Mouse (Mus musculus) heart, embryonic 16.5 days (tissue): ENCODE data around the gene Cnksr1. TPM values are rescaled to one million over a fixed set of nuclear protein-coding genes. Genes with fewer than 3 reads are reported as not detected.

Source experiments
- ATAC-seq: fragments of 200-750 bp; cut with Nextera tagmentation; replicated peaks from 2 replicates; pipeline ENCODE4 v1.8.0; 2017; ENCODE audit warnings: moderate number of reproducible peaks; ENCODE audit not compliant: insufficient read depth, low FRiP score; ENCODE audit errors: extremely low read depth
- H3K27ac ChIP-seq: fragments of 300-500 bp; sonication (generic); 2 replicates; pipeline ENCODE4 v1.5.1; 2014; ENCODE audit warnings: mild to moderate bottlenecking, low read length, control low read depth, moderate library complexity
- H3K27me3 ChIP-seq: fragments of 300-500 bp; sonication (generic); 2 replicates; pipeline ENCODE4 v1.6.1; 2014; ENCODE audit warnings: low read length, mixed read lengths; ENCODE audit not compliant: control insufficient read depth, insufficient read depth
- H3K36me3 ChIP-seq: fragments of 300-500 bp; sonication (generic); 2 replicates; pipeline ENCODE4 v1.6.1; 2014; ENCODE audit not compliant: control insufficient read depth, insufficient read depth
- H3K4me1 ChIP-seq: fragments of 300-500 bp; sonication (generic); 2 replicates; pipeline ENCODE4 v1.6.1; 2014; ENCODE audit warnings: low read length, mixed read lengths; ENCODE audit not compliant: control insufficient read depth, insufficient read depth
- H3K4me2 ChIP-seq: fragments of 300-500 bp; sonication (generic); 2 replicates; pipeline ENCODE4 v1.6.1; 2014; ENCODE audit warnings: low read depth, mild to moderate bottlenecking, control low read depth, low read length
- H3K4me3 ChIP-seq: fragments of 300-500 bp; sonication (generic); 2 replicates; pipeline ENCODE4 v1.5.1; 2014; ENCODE audit warnings: mild to moderate bottlenecking, control low read depth, low read length
- H3K9ac ChIP-seq: fragments of 300-500 bp; sonication (generic); 2 replicates; pipeline ENCODE4 v1.6.1; 2014; ENCODE audit warnings: low read length, control low read depth
- H3K9me3 ChIP-seq: fragments of 300-500 bp; sonication (generic); replicated peaks from 2 replicates; pipeline ENCODE4 v1.6.1; 2016; ENCODE audit warnings: low read length; ENCODE audit not compliant: control insufficient read depth
- WGBS: fragments of 180-500 bp; shearing (Covaris S2); extraction: QIAGEN DNeasy Blood & Tissue Kit; methylation state at CpG from one replicate; pipeline ENCODE4 v1.1.7; 2014; 5-methylcytosine and 5-hydroxymethylcytosine counted together
- polyA plus RNA-seq: library from polyadenylated mRNA; unstranded; fragments of >200 nt; fragmentation: Nextera tagmentation; extraction: Ambion mirVana; gene quantifications from 2 replicates; pipeline ENCODE4 v1.2.1, GENCODE M21; 2015

The Cnksr1 gene
- polyA plus RNA-seq, 1 experiment from 2014 or later = 1.1 TPM

GRCm38 (mm10) chr4:134183711-134184110, 54.5 kb downstream of the Cnksr1 start:
- no peak overlapping the region for H3K4me2 ChIP-seq
- 72% methylated on average over 3 of the region's 3 CpGs for WGBS
- H3K9ac ChIP-seq = no peak overlapping the region
- no peak overlapping the region for H3K4me3 ChIP-seq
- no peak for ATAC-seq
- H3K4me1 ChIP-seq = peaks cover 20% of the 10 kb centered on the region
- no peaks in the 10 kb centered on the region for H3K9me3 ChIP-seq
- no peak overlapping the region for H3K27ac ChIP-seq
- H3K36me3 ChIP-seq = no peaks in the 10 kb centered on the region
- no peaks in the 10 kb centered on the region for H3K27me3 ChIP-seq

- Histone ChIP-seq H3K4me3 (no peak overlapping the region), H3K36me3 (no peaks in the 10 kb centered on the region), H3K27me3 (no peaks in the 10 kb centered on the region), H3K4me1 (peaks cover 20% of the 10 kb centered on the region), H3K9me3 (no peaks in the 10 kb centered on the region), H3K9ac (no peak overlapping the region), H3K4me2 (no peak overlapping the region), H3K27ac (no peak overlapping the region)
- no peak for ATAC-seq
These were observed 56.4 kb downstream of the Cnksr1 start for GRCm38 (mm10) chr4:134181825-134182224.

GRCm38 (mm10) chr4:134181112-134181511, 57.1 kb downstream of the Cnksr1 start:
- Histone ChIP-seq H3K9me3 (no peaks in the 10 kb centered on the region), H3K9ac (no peak overlapping the region), H3K27me3 (no peaks in the 10 kb centered on the region), H3K4me3 (no peak overlapping the region), H3K4me1 (peaks cover 19% of the 10 kb centered on the region), H3K36me3 (no peaks in the 10 kb centered on the region), H3K27ac (no peak overlapping the region), H3K4me2 (no peak overlapping the region)
- WGBS = 72% methylated on average over 1 of the region's 1 CpGs
- peak; percentile 21; the same call in 1 of the 2 replicates for ATAC-seq

Other genes with a start within 250 kb of the Cnksr1 start
- gene Dhdds, start 237.5 kb downstream of the Cnksr1 start, polyA plus RNA-seq = 33.6 and 35.8 TPM in 2 replicates
- gene Lin28a, start 219.6 kb downstream of the Cnksr1 start, polyA plus RNA-seq = 0.09 TPM in 1 of 2 replicates, not detected in the other
- 0.09 TPM in 1 of 2 replicates, not detected in the other for gene Zfp683, start 184.6 kb downstream of the Cnksr1 start, polyA plus RNA-seq
- 0.37 and 0.91 TPM in 2 replicates for gene Crybg2, start 177.6 kb downstream of the Cnksr1 start, polyA plus RNA-seq
- 16.6 and 28.6 TPM in 2 replicates for gene Cd52, start 143.3 kb downstream of the Cnksr1 start, polyA plus RNA-seq
- 3.5 and 3.9 TPM in 2 replicates for gene Ubxn11, start 135.8 kb downstream of the Cnksr1 start, polyA plus RNA-seq
- 213 and 218 TPM in 2 replicates for gene Sh3bgrl3, start 109.6 kb downstream of the Cnksr1 start, polyA plus RNA-seq
- 44.2 and 51.5 TPM in 2 replicates for gene Cep85, start 51.3 kb downstream of the Cnksr1 start, polyA plus RNA-seq
- gene Gm7534, start 35.4 kb downstream of the Cnksr1 start, polyA plus RNA-seq = 0.05 TPM in 1 of 2 replicates, not detected in the other
- not detected in 2 replicates for gene Catsper4, start 11.0 kb downstream of the Cnksr1 start, polyA plus RNA-seq
- gene E130218I03Rik, start 5.3 kb upstream of the Cnksr1 start, polyA plus RNA-seq = 0.22 TPM in 1 of 2 replicates, not detected in the other
- 8.7 and 9.5 TPM in 2 replicates for gene Zfp593, start 7.2 kb upstream of the Cnksr1 start, polyA plus RNA-seq
- not detected in 2 replicates for gene Gm30191, start 8.5 kb upstream of the Cnksr1 start, polyA plus RNA-seq
- gene Grrp1, start 15.7 kb upstream of the Cnksr1 start, polyA plus RNA-seq = 5.8 and 6.3 TPM in 2 replicates
- gene Pdik1l, start 49.5 kb upstream of the Cnksr1 start, polyA plus RNA-seq = 13.0 and 13.9 TPM in 2 replicates
- 175 and 177 TPM in 2 replicates for gene Trim63, start 76.7 kb upstream of the Cnksr1 start, polyA plus RNA-seq
- 0.21 and 0.42 TPM in 2 replicates for gene Slc30a2, start 104.8 kb upstream of the Cnksr1 start, polyA plus RNA-seq
- 2.6 and 2.8 TPM in 2 replicates for gene Extl1, start 145.5 kb upstream of the Cnksr1 start, polyA plus RNA-seq
- 9.6 and 10.5 TPM in 2 replicates for gene Pafah2, start 157.9 kb upstream of the Cnksr1 start, polyA plus RNA-seq
- 936 and 979 TPM in 2 replicates for gene Stmn1, start 229.9 kb upstream of the Cnksr1 start, polyA plus RNA-seq